Mouse (Mus musculus) midbrain, embryonic 13.5 days (tissue): ENCODE results near the gene Map3k10. TPM values are rescaled to one million over a fixed set of nuclear protein-coding genes. Genes with fewer than 3 reads are reported as not detected.

Experiments
- ATAC-seq: fragments of 200-750 bp; cut with Nextera tagmentation; 2 replicates; pipeline ENCODE4 v1.8.0; 2017; ENCODE audit warnings: mild to moderate bottlenecking, moderate TSS enrichment, moderate library complexity
- H3K27ac ChIP-seq: fragments of 300-500 bp; sonication (generic); 2 replicates; pipeline ENCODE4 v1.5.1; 2015; ENCODE audit warnings: inconsistent platforms, mild to moderate bottlenecking, moderate library complexity
- H3K27me3 ChIP-seq: fragments of 300-500 bp; sonication (generic); 2 replicates; pipeline ENCODE4 v1.6.1; 2015; ENCODE audit warnings: mild to moderate bottlenecking, inconsistent platforms
- H3K36me3 ChIP-seq: fragments of 300-500 bp; sonication (generic); 2 replicates; pipeline ENCODE4 v1.6.1; 2015; ENCODE audit warnings: mild to moderate bottlenecking, inconsistent platforms
- H3K4me1 ChIP-seq: fragments of 300-500 bp; sonication (generic); replicated peaks from 2 replicates; pipeline ENCODE4 v1.6.1; 2015; ENCODE audit warnings: inconsistent platforms
- H3K4me2 ChIP-seq: fragments of 300-500 bp; sonication (generic); replicated peaks from 2 replicates; pipeline ENCODE4 v1.6.1; 2015; ENCODE audit warnings: moderate library complexity, mild to moderate bottlenecking, inconsistent platforms
- H3K4me3 ChIP-seq: fragments of 300-500 bp; sonication (generic); replicated peaks from 2 replicates; pipeline ENCODE4 v1.5.1; 2015; ENCODE audit warnings: mild to moderate bottlenecking, inconsistent platforms
- H3K9ac ChIP-seq: fragments of 300-500 bp; sonication (generic); replicated peaks from 2 replicates; pipeline ENCODE4 v1.6.1; 2015; ENCODE audit warnings: mild to moderate bottlenecking, inconsistent platforms
- H3K9me3 ChIP-seq: fragments of 300-500 bp; sonication (generic); 2 replicates; pipeline ENCODE4 v1.6.1; 2016; ENCODE audit warnings: mild to moderate bottlenecking, inconsistent platforms
- WGBS: fragments of 180-500 bp; shearing (Covaris S2); methylation state at CpG from one replicate; pipeline ENCODE4 v1.1.7; 2015; 5-methylcytosine and 5-hydroxymethylcytosine counted together
- polyA plus RNA-seq: library from polyadenylated mRNA; unstranded; fragments of >200 nt; fragmentation: Nextera tagmentation; extraction: Ambion mirVana; gene quantifications from 2 replicates; pipeline ENCODE4 v1.2.1, GENCODE M21; 2015

The Map3k10 gene
- polyA plus RNA-seq, 1 experiment from 2014 or later: 12.7 TPM

GRCm38 (mm10) chr7:27622234-27622633 is 52.2 kb downstream of the Map3k10 start:
- peaks cover 91% of the 10 kb centered on the region for H3K36me3 ChIP-seq
- H3K27me3 ChIP-seq: no peaks in the 10 kb centered on the region
- no peak overlapping the region for H3K4me2 ChIP-seq
- H3K27ac ChIP-seq: no peak overlapping the region; the same call in 1 of the 2 replicates
- WGBS: 61% methylated on average over 1 of the region's 1 CpGs
- H3K4me1 ChIP-seq: no peaks in the 10 kb centered on the region
- no peak for ATAC-seq
- H3K9ac ChIP-seq: no peak overlapping the region
- H3K9me3 ChIP-seq: no peaks in the 10 kb centered on the region
- no peak overlapping the region for H3K4me3 ChIP-seq

DNA sequence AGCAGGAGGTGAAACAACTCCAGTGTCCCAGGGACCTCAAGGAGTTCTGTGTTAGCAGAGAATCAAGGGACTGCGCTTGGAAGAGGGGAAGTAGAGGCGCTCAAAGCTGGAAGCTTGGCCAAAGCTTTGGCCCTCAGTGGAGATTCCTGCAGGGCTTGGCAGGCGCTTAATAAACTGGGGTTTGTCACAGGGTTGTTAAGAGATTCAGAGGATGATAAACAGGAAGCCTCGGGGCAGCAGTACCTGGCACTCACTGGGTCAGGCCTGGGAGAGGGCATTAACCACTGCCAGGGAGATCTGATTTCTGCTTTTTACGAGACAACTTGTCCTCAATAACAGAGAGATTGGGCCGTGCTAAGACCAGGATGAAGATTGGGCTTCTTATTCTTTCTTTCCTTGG is 53.4 kb downstream of the Map3k10 start:
- no peak for ATAC-seq
- no peaks in the 10 kb centered on the region for H3K9me3 ChIP-seq
- WGBS: 88% methylated on average over 6 of the region's 6 CpGs
- peaks cover 91% of the 10 kb centered on the region for H3K36me3 ChIP-seq
- H3K27ac ChIP-seq: no peak overlapping the region
- H3K4me2 ChIP-seq: no peak overlapping the region
- no peaks in the 10 kb centered on the region for H3K27me3 ChIP-seq
- H3K4me3 ChIP-seq: no peak overlapping the region
- H3K9ac ChIP-seq: no peak overlapping the region
- H3K4me1 ChIP-seq: no peaks in the 10 kb centered on the region

DNA sequence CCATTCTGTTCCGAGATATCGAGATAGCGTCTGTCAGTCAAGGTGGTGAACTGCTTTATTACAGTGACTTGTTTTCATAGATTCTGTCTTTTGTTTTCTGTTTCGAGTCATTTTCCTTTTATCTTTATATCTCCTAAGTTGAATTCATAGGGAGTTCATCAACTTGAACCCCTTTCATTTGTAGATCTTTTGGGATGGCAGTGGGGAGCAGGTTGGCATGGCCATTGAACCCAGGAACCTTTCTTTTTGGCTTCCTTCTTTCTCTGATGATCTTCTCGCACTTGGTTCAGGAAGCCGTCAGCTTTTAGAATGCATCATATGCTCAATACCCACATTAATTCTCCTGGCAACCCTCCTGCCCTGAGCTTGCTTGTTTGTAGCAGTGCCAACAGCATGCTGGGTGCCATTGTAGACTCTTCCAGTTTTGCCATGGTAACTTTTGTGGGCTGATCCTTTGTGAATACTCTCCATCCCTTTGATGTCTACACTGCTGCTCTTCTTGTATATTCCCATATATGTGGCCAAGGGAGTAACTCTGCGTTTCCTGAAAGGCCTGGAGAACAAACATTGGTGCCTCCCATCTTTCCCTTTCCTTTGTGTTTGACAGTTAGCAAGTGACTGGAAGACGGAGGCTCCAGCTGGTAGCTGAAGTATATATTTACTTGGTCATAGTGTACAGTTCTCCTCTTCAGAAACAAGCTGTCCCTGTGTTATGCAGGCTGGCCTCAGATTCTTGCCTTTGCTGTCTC is 60.5 kb downstream of the Map3k10 start:
- 42% methylated on average over 8 of the region's 8 CpGs for WGBS
- Histone ChIP-seq H3K4me3 (no peak overlapping the region), H3K27ac (peak overlapping the region; percentile 88), H3K9ac (no peak overlapping the region), H3K4me1 (peaks cover 24% of the 10 kb centered on the region), H3K27me3 (no peaks in the 10 kb centered on the region), H3K4me2 (no peak overlapping the region; the same call in none of the 2 replicates), H3K9me3 (no peaks in the 10 kb centered on the region), H3K36me3 (peaks cover 55% of the 10 kb centered on the region)
- ATAC-seq: peak; percentile 86

DNA sequence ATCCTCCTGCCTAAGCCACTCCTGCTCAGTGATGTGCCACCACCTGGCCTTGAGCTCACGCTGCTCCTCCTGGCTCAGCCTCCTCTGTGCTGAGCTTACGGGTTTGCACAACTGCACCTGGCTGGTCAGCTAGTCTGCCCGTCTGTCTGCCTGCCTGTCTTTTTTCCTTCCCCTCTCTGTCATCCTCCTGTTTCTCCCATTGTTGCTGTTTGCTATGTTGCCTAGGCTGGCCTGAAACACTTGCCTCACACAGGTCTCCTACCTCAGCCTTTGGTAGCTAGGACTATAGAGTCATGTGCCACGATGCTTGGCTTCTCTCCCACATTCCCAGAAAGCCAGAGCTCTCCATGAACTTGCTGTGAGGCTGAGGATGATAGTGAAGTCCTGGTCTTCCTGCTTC is 61.5 kb downstream of the Map3k10 start:
- ATAC-seq: no peak
- Histone ChIP-seq H3K4me1 (peaks cover 24% of the 10 kb centered on the region), H3K9me3 (no peaks in the 10 kb centered on the region), H3K27me3 (no peaks in the 10 kb centered on the region), H3K9ac (0 out of 2 replicates have a peak overlapping the region, but pooled peaks have one; percentile 10), H3K4me3 (no peak overlapping the region), H3K4me2 (no peak overlapping the region), H3K36me3 (peaks cover 51% of the 10 kb centered on the region), H3K27ac (peak overlapping the region; percentile 88)
- 70% methylated on average over 4 of the region's 4 CpGs for WGBS

GRCm38 (mm10) chr7:27610871-27611270 is 63.5 kb downstream of the Map3k10 start:
- Histone ChIP-seq H3K36me3 (peaks cover 30% of the 10 kb centered on the region), H3K4me2 (no peak overlapping the region), H3K9me3 (no peaks in the 10 kb centered on the region), H3K4me1 (peaks cover 34% of the 10 kb centered on the region), H3K27me3 (no peaks in the 10 kb centered on the region), H3K9ac (no peak overlapping the region; the same call in 1 of the 2 replicates), H3K27ac (no peak overlapping the region), H3K4me3 (no peak overlapping the region)
- WGBS: 94% methylated on average over 5 of the region's 5 CpGs
- ATAC-seq: no peak

- H3K27me3 ChIP-seq: no peaks in the 10 kb centered on the region
- no peak overlapping the region for H3K4me2 ChIP-seq
- 93% methylated on average over 3 of the region's 3 CpGs for WGBS
- H3K9ac ChIP-seq: no peak overlapping the region
- no peak overlapping the region for H3K4me3 ChIP-seq
- H3K4me1 ChIP-seq: peaks cover 39% of the 10 kb centered on the region
- no peak overlapping the region for H3K27ac ChIP-seq
- no peaks in the 10 kb centered on the region for H3K9me3 ChIP-seq
- no peak for ATAC-seq
- peaks cover 27% of the 10 kb centered on the region for H3K36me3 ChIP-seq
Observed at GRCm38 (mm10) chr7:27610370-27610769, 64.0 kb downstream of the Map3k10 start.

DNA sequence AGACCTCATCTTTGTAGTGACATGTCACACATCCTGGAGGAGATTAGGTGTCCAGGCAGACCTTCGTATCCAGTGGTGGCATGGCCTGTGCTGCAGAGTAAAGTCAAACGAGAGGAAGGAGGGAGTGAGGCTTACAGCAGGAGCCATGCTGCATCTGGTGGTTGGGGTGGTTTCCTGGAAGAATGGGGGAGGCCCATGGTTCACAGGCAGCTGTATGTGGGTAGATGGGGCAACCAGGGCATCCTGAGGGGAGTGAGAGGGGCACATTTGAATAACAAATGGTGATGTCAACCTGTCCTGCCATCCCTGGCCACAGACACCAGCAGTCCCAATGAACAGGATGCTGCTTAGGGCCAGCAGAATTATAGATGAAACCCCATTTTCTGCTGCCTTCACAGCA is 64.7 kb downstream of the Map3k10 start:
- H3K9me3 ChIP-seq: no peaks in the 10 kb centered on the region
- no peak for ATAC-seq
- H3K4me1 ChIP-seq: peaks cover 40% of the 10 kb centered on the region
- no peak overlapping the region for H3K9ac ChIP-seq
- 88% methylated on average over 2 of the region's 2 CpGs for WGBS
- no peaks in the 10 kb centered on the region for H3K27me3 ChIP-seq
- no peak overlapping the region for H3K4me2 ChIP-seq
- no peak overlapping the region for H3K27ac ChIP-seq
- H3K36me3 ChIP-seq: peaks cover 27% of the 10 kb centered on the region
- no peak overlapping the region for H3K4me3 ChIP-seq

DNA sequence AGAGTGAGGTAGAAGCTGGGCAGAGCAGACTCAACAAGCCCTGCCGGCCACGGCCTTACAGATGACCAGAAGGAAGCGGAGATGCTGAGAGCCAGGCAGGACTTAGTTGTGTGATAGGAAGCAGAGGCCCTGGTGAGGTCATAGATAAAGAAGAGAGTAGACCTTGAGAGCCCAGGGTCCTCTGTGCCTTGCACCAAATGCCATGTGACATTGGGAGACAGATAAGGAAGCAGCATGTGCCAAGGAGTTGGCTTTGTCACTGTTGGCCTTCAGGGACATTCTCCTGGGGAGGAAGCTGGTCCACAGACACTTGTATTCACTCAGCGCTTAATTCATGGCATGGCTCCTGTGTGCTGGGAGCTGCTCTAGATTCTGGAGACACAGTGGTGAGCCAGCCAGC is 65.1 kb downstream of the Map3k10 start:
- WGBS: 97% methylated on average over 4 of the region's 4 CpGs
- no peak overlapping the region for H3K4me2 ChIP-seq
- no peak overlapping the region for H3K9ac ChIP-seq
- ATAC-seq: no peak
- no peak overlapping the region for H3K4me3 ChIP-seq
- H3K4me1 ChIP-seq: peaks cover 40% of the 10 kb centered on the region
- H3K27me3 ChIP-seq: no peaks in the 10 kb centered on the region
- no peak overlapping the region for H3K27ac ChIP-seq
- H3K36me3 ChIP-seq: peaks cover 27% of the 10 kb centered on the region
- H3K9me3 ChIP-seq: no peaks in the 10 kb centered on the region

DNA sequence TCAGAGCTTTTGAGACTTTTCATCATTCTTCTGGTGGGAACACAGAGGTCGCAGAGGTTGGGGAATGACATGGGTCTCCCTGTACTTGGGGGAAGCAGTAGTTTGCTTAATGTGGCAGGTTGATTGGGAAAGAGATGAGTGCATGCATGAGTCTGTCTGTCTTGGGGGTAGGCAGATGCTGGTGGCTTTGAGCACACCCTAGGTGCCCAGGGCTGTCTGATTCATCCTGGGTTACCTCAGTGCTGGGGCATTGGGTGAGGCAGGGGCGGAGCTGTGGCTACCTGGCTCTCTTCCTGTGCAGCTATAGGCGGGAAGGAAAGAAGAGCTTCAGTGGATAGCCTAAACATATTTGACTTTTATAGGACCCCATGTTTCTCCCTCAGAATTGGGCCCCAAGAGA is 66.3 kb downstream of the Map3k10 start:
- Histone ChIP-seq H3K36me3 (peaks cover 27% of the 10 kb centered on the region), H3K9me3 (no peaks in the 10 kb centered on the region), H3K27me3 (no peaks in the 10 kb centered on the region), H3K4me3 (no peak overlapping the region), H3K4me2 (no peak overlapping the region), H3K27ac (no peak overlapping the region), H3K9ac (no peak overlapping the region), H3K4me1 (peaks cover 29% of the 10 kb centered on the region)
- WGBS: 98% methylated on average over 3 of the region's 3 CpGs
- ATAC-seq: no peak

DNA sequence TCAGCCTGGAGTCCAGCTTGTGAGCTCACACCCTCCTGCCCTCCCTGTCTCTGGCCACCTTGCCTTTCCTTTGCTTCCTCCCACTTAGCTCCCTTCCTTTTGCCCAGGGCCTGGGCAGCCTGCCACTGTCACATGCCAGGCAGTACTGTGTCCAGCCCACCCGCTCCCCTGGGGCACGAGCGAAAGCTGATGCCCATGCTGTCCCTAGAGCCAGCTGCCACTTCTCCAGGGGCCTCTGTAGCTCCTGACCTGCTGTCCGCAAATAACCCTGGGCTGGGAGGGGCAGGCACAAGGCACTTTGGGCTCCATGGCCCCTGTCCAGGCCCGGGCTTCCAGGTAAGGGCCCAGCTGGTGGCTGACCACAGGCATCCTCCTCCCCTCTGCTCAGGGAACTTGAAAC is 66.8 kb downstream of the Map3k10 start:
- H3K9me3 ChIP-seq: no peaks in the 10 kb centered on the region
- WGBS: 83% methylated on average over 5 of the region's 5 CpGs
- peaks cover 24% of the 10 kb centered on the region for H3K4me1 ChIP-seq
- no peak overlapping the region for H3K27ac ChIP-seq
- no peak overlapping the region; the same call in 1 of the 2 replicates for H3K9ac ChIP-seq
- no peaks in the 10 kb centered on the region for H3K27me3 ChIP-seq
- no peak overlapping the region for H3K4me2 ChIP-seq
- no peak overlapping the region for H3K4me3 ChIP-seq
- ATAC-seq: no peak
- peaks cover 27% of the 10 kb centered on the region for H3K36me3 ChIP-seq

DNA sequence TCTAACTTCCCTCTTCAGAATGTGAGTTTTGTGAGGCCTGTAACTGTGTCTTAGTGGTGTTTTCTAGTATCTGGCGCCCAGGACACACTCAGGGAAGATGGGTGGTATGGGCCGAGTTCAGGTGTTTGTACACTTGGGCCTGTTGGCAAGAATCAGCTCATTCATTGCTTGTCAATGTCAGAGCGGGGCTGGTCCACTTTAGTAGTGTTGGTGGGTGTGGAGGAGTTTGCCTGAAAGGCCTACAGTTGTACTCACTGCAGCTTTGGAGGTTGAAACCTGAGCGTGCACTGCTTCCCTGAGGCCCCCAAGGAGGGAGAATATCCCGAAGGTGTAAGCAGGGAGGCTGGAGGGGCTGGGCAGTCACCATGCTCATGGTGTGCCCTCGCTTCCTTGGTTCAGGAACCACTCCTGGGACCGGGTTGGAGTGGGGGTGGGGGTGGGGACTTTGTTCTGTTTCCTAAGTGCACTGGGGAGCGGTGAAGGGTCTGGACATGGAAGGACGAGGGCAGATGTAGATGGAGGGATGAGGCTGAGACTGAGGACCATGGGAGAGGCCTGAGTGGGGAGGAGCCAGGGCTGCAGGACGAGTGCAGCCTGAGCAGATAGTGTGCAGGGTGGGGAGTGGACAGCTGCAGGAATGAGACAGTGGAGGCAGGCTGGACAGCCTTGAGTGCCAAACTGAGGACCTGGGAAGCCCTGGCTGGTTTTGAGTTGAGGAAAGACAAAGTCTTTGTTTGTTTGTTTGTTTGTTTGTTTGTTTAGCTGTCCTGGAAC is 67.7 kb downstream of the Map3k10 start:
- Histone ChIP-seq H3K36me3 (peaks cover 27% of the 10 kb centered on the region), H3K27me3 (no peaks in the 10 kb centered on the region), H3K9me3 (no peaks in the 10 kb centered on the region), H3K4me3 (no peak overlapping the region), H3K4me1 (peaks cover 28% of the 10 kb centered on the region), H3K9ac (no peak overlapping the region), H3K27ac (no peak overlapping the region), H3K4me2 (no peak overlapping the region)
- WGBS: 74% methylated on average over 10 of the region's 10 CpGs
- ATAC-seq: no peak
